Mouse (Mus musculus): ENCODE results near the gene Thyn1. TPM values are rescaled to one million over a fixed set of nuclear protein-coding genes. Genes with fewer than 3 reads are reported as not detected.
A peak's percentile ranks its signal among the peaks of the same experiment; 100 is the strongest.

Gene Thyn1
- 151 and 164 TPM in 2 replicates for polyA plus RNA-seq (2014; fragmentation: Nextera tagmentation; extraction: Ambion mirVana)

DNA sequence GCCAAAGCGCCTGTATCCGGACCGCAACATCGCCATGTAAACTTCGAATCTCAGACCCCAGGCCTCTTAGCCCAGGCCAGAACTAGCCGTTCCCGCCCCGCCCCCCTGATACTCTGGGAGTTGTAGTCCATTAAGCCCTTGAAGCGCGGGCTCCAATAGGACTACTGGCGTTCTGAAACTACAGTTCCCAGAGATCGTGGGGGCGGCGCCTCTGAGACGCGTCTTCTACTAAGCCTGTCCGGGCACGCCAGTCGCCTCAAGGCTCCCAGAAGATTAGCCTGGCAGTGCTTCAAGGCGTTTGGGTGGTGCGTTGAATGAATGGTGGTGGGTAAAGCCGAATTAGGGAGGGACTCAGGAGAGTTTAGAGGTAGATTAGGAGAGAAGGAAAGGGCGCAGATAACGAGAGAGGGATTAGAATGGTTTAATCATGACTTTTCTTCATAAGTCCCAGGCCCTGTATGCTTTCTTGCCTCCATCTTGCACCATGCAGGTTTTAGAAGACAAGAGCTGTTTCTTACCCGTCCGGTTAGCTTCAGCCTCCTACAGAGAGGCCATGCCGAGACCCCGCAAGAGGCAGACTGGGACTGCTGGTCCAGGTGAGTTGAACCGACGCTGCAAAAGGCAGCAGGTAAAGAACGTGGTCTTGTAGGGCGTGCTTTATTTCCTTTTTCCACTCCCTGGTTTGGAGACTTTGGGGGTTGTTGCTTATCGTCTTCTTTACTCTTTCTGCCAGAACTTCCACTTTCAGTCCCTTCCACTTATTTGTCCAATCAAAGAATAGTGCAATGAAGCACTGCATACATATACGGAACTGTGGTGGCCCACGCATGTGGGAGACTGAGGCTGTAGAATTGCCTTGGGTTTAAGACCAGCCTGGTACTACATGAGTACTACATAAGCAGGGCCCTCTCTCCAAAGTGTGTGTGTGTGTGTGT is at the start of gene Thyn1, which contains the start of gene Acad8:
Gene Thyn1 (plus strand): TSS at position 250 of the 935 bp plus-strand sequence.
Gene Acad8 (minus strand): TSS at position 106 of the 935 bp plus-strand sequence.
- Histone ChIP-seq H3K27me3 (replicated peaks; ENCODE audit: control insufficient read depth, insufficient read depth, low read length) (no peaks in the 10 kb centered on the region), H3K36me3 (ENCODE audit: control insufficient read depth, insufficient read depth, low read length) (peaks cover 16% of the 10 kb centered on the region), H3K4me1 (ENCODE audit: control insufficient read depth, insufficient read depth, low read length) (peaks cover 16% of the 10 kb centered on the region), H3K9me3 (replicated peaks; ENCODE audit: control insufficient read depth, low read length) (no peaks in the 10 kb centered on the region), H3K4me3 (ENCODE audit: low read depth, low read length) (peak within 1 kb of the TSS; percentile 57), H3K9ac (ENCODE audit: low read length) (peak within 1 kb of the TSS; percentile 77), H3K27ac (ENCODE audit: low read depth, low read length) (peak within 1 kb of the TSS; percentile 48; the same call in 1 of the 2 replicates), H3K4me2 (ENCODE audit: low read length) (peak within 1 kb of the TSS; percentile 92)
- DNase-seq (ENCODE audit: low spot score) (peak; percentile 99), ATAC-seq (peak; percentile 99)
- under 1% methylated on average over 35 of the region's 35 CpGs for WGBS

- H3K4me2 ChIP-seq (ENCODE audit: low read length): no peak overlapping the region
- no peaks in the 10 kb centered on the region for H3K27me3 ChIP-seq (replicated peaks; ENCODE audit: control insufficient read depth, insufficient read depth, low read length)
- no peaks in the 10 kb centered on the region for H3K9me3 ChIP-seq (replicated peaks; ENCODE audit: control insufficient read depth, low read length)
- H3K4me1 ChIP-seq (ENCODE audit: control insufficient read depth, insufficient read depth, low read length): no peaks in the 10 kb centered on the region
- H3K4me3 ChIP-seq (ENCODE audit: low read depth, low read length): no peak overlapping the region
- 89% methylated on average over 9 of the region's 9 CpGs for WGBS
- ATAC-seq (no peak), DNase-seq (ENCODE audit: low spot score) (no peak)
- no peak overlapping the region for H3K9ac ChIP-seq (ENCODE audit: low read length)
- H3K27ac ChIP-seq (ENCODE audit: low read depth, low read length): no peak overlapping the region
- H3K36me3 ChIP-seq (ENCODE audit: control insufficient read depth, insufficient read depth, low read length): peaks cover 53% of the 10 kb centered on the region
Measured at GRCm38 (mm10) chr9:26977754-26978153, 21.8 kb upstream of the Thyn1 start.

GRCm38 (mm10) chr9:26978776-26979175 is 20.7 kb upstream of the Thyn1 start:
- DNase-seq (ENCODE audit: low spot score) (no peak), ATAC-seq (no peak)
- Histone ChIP-seq H3K9ac (ENCODE audit: low read length) (no peak overlapping the region), H3K27me3 (replicated peaks; ENCODE audit: control insufficient read depth, insufficient read depth, low read length) (no peaks in the 10 kb centered on the region), H3K4me1 (ENCODE audit: control insufficient read depth, insufficient read depth, low read length) (no peaks in the 10 kb centered on the region), H3K4me3 (ENCODE audit: low read depth, low read length) (no peak overlapping the region), H3K36me3 (ENCODE audit: control insufficient read depth, insufficient read depth, low read length) (peaks cover 54% of the 10 kb centered on the region), H3K9me3 (replicated peaks; ENCODE audit: control insufficient read depth, low read length) (no peaks in the 10 kb centered on the region), H3K4me2 (ENCODE audit: low read length) (no peak overlapping the region), H3K27ac (ENCODE audit: low read depth, low read length) (no peak overlapping the region)
- WGBS: 75% methylated on average over 3 of the region's 3 CpGs

DNA sequence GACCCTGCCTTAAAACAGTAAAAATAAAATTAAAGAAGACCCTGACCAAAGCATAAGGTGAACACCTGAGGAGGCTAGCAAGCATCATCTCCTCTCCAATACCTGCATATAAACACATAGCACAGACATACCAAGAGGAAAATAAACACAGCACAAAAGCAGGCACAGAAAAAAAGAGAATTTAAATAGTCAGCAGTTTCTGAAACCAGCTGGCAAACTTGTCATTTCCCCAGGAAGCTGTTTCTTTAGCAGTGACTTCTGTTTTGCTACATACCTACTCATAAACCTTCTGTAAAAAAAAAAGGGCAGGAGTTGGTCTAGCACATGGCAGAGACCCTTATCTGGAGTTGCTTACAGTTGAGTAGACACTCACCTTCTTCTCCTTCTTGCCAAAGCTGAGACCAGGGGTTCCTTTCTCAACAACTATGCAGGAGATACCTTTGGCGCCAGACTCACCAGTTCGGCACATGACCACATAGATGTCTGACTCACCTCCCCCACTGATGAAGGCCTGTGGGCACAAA is 14.4 kb upstream of the Thyn1 start:
- Histone ChIP-seq H3K4me3 (ENCODE audit: low read depth, low read length) (no peak overlapping the region), H3K4me1 (ENCODE audit: control insufficient read depth, insufficient read depth, low read length) (no peaks in the 10 kb centered on the region), H3K9ac (ENCODE audit: low read length) (no peak overlapping the region), H3K27ac (ENCODE audit: low read depth, low read length) (no peak overlapping the region), H3K4me2 (ENCODE audit: low read length) (no peak overlapping the region), H3K36me3 (ENCODE audit: control insufficient read depth, insufficient read depth, low read length) (peaks cover 55% of the 10 kb centered on the region), H3K27me3 (replicated peaks; ENCODE audit: control insufficient read depth, insufficient read depth, low read length) (no peaks in the 10 kb centered on the region), H3K9me3 (replicated peaks; ENCODE audit: control insufficient read depth, low read length) (no peaks in the 10 kb centered on the region)
- DNase-seq (ENCODE audit: low spot score) (no peak), ATAC-seq (no peak)
- WGBS: 94% methylated on average over 2 of the region's 2 CpGs

DNA sequence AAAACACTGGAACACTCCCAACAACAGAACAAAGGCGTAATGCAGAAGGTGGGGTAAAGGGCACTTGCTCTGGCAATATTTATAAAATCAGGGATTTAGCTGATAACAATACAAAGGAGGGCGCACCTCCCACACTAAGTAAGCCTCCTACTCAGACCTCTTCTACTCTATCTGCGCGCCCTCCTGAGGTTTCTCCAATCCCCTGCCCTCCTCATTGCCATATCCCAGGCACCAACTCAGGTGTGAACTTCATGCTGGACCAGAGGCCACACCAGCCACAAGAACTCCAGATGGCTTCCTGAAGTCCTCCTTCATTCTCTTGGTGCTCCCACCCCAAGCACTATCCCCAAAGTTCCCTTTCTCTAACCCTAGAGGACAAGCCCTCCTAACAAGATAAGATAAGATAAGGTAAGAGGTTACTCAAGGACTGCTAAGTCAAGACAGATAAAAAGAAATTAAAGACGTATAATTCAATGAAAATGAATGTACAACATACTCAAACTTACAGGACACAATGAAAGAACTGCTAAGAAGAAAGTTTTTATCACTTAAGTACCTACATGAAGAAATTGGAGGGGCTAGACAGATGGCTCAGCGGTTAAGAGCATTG is 13.7 kb upstream of the Thyn1 start:
- no peak overlapping the region for H3K4me3 ChIP-seq (ENCODE audit: low read depth, low read length)
- no peaks in the 10 kb centered on the region for H3K27me3 ChIP-seq (replicated peaks; ENCODE audit: control insufficient read depth, insufficient read depth, low read length)
- 92% methylated on average over 6 of the region's 6 CpGs for whole genome bisulfite sequencing
- no peak overlapping the region for H3K9ac ChIP-seq (ENCODE audit: low read length)
- DNase-seq (ENCODE audit: low spot score) (no peak), ATAC-seq (no peak)
- no peak overlapping the region for H3K27ac ChIP-seq (ENCODE audit: low read depth, low read length)
- no peaks in the 10 kb centered on the region for H3K9me3 ChIP-seq (replicated peaks; ENCODE audit: control insufficient read depth, low read length)
- no peaks in the 10 kb centered on the region for H3K4me1 ChIP-seq (ENCODE audit: control insufficient read depth, insufficient read depth, low read length)
- H3K36me3 ChIP-seq (ENCODE audit: control insufficient read depth, insufficient read depth, low read length): peaks cover 55% of the 10 kb centered on the region
- no peak overlapping the region for H3K4me2 ChIP-seq (ENCODE audit: low read length)

GRCm38 (mm10) chr9:26990181-26990580 is 9.3 kb upstream of the Thyn1 start:
- Histone ChIP-seq H3K4me3 (ENCODE audit: low read depth, low read length) (no peak overlapping the region), H3K9me3 (replicated peaks; ENCODE audit: control insufficient read depth, low read length) (no peaks in the 10 kb centered on the region)

DNA sequence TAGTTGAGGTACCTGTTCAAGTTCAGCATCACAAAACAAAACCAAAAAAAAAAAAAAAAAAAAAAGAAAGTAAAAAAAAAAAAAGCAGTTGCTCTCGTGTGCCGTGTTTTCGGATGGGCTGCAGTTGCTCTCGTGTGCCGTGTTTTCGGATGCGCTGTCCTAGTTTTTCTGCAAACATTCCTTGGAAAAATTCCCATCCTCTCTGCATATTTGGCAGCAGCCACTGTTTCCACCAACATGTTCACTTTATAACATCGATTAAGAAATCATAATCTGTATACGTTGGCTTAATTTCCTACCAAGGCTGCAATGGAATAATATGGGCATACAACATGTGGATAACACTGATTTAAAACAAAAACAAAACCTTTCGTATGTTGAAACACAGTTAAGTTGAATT is 6.4 kb upstream of the Thyn1 start:
- H3K27me3 ChIP-seq (replicated peaks; ENCODE audit: control insufficient read depth, insufficient read depth, low read length): no peaks in the 10 kb centered on the region
- no peaks in the 10 kb centered on the region for H3K4me1 ChIP-seq (ENCODE audit: control insufficient read depth, insufficient read depth, low read length)
- no peak overlapping the region for H3K9ac ChIP-seq (ENCODE audit: low read length)
- no peak for ATAC-seq
- H3K9me3 ChIP-seq (replicated peaks; ENCODE audit: control insufficient read depth, low read length): no peaks in the 10 kb centered on the region
- no peak overlapping the region for H3K4me3 ChIP-seq (ENCODE audit: low read depth, low read length)
- WGBS: 79% methylated on average over 10 of the region's 10 CpGs
- H3K4me2 ChIP-seq (ENCODE audit: low read length): no peak overlapping the region
- no peak overlapping the region for H3K27ac ChIP-seq (ENCODE audit: low read depth, low read length)
- peaks cover 34% of the 10 kb centered on the region for H3K36me3 ChIP-seq (ENCODE audit: control insufficient read depth, insufficient read depth, low read length)
- peak; percentile 51 for DNase-seq (ENCODE audit: low spot score)

More at GRCm38 (mm10) chr9:26990181-26990580, 9.3 kb upstream of the Thyn1 start:
- DNase-seq (ENCODE audit: low spot score): no peak
- no peak overlapping the region for H3K27ac ChIP-seq (ENCODE audit: low read depth, low read length)
- no peak for ATAC-seq
- WGBS: 95% methylated on average over 4 of the region's 4 CpGs
- H3K36me3 ChIP-seq (ENCODE audit: control insufficient read depth, insufficient read depth, low read length): peaks cover 49% of the 10 kb centered on the region
- no peaks in the 10 kb centered on the region for H3K4me1 ChIP-seq (ENCODE audit: control insufficient read depth, insufficient read depth, low read length)
- no peaks in the 10 kb centered on the region for H3K27me3 ChIP-seq (replicated peaks; ENCODE audit: control insufficient read depth, insufficient read depth, low read length)
- H3K9ac ChIP-seq (ENCODE audit: low read length): no peak overlapping the region
- H3K4me2 ChIP-seq (ENCODE audit: low read length): no peak overlapping the region

DNA sequence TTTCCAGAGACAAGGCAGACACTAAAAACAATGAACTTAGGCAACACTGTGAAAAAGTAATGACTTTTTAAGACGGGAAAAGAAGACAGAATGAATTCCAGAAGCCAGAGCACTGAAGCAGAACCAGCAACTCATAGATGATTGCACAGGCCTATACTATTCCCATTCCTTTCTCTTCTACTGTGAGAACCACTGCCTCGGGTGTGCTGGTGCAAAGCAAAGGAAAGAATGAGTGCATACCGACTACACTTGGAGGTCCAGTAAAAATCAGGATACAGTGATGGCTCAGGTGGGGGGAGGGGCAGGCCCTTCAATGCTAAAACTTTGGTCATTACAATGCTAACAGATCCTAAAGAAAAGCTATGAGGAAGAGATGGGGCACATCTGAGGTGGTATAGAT is 5.6 kb upstream of the Thyn1 start:
- H3K9ac ChIP-seq (ENCODE audit: low read length): no peak overlapping the region
- no peak overlapping the region for H3K4me3 ChIP-seq (ENCODE audit: low read depth, low read length)
- no peak for ATAC-seq
- H3K27ac ChIP-seq (ENCODE audit: low read depth, low read length): no peak overlapping the region
- H3K27me3 ChIP-seq (replicated peaks; ENCODE audit: control insufficient read depth, insufficient read depth, low read length): no peaks in the 10 kb centered on the region
- no peaks in the 10 kb centered on the region for H3K9me3 ChIP-seq (replicated peaks; ENCODE audit: control insufficient read depth, low read length)
- H3K4me1 ChIP-seq (ENCODE audit: control insufficient read depth, insufficient read depth, low read length): no peaks in the 10 kb centered on the region
- DNase-seq (ENCODE audit: low spot score): no peak
- H3K36me3 ChIP-seq (ENCODE audit: control insufficient read depth, insufficient read depth, low read length): peaks cover 28% of the 10 kb centered on the region
- 80% methylated on average over 3 of the region's 3 CpGs for WGBS
- H3K4me2 ChIP-seq (ENCODE audit: low read length): no peak overlapping the region

All from forebrain, embryonic 14.5 days (tissue).